Mouse (Mus musculus): ENCODE data around the gene Gli1.

DNA sequence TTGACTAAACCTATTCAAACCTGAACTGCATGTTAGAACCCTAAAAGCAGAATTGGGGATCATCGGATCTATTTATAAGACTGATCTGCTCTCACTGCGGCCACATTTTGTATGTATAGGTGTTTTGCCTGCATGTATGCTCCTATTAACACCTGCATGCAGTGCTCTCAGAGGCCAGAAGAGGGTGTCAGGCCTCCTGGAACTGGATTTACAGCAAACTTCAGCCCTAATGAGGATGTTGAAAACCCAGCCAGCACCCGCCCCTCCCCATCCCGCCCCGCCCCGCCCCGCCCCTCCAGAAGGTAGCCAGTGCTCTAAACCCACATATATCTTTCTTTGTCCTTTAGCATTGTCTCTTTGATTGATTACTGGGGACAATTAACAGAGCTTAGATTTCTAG lies 17.3 kb downstream of the Gli1 start:
- TF ChIP-seq POLR2A (IDR thresholded peaks at IDR 0.05; ENCODE audit: low read depth, low read length) (no peak), CTCF (conservative IDR thresholded peaks at IDR 0.05; ENCODE audit: insufficient read depth, insufficient read length, low read depth, low read length) (peak; percentile 65)

Data from kidney, adult 2 months (tissue).